Mouse (Mus musculus) ES-CJ7 (cell line): ENCODE measurements around the gene Spata46.

Source experiments
- DNase-seq: peaks from one replicate; pipeline ENCODE4 v3.0.0; 2011; ENCODE audit warnings: low read depth, low spot score

Spata46 gene

DNA sequence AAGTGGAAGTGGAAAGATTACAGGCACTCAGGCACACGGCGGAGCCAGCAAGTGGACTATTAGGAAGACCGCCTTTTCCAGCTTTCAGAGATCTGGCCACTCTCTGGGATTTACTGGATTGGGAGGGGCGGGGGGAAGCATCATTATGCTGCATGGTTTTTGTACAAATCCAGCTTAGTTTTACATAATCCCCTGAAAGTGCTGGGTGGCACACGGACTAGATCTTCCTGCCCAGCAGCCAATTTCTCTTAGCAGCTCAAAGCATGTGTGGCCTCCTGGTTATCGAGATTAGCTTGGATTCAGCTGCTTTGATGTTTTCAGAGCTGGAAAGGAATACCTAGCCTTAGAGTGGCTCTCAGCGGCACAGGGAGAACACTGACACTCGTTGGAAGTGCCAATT is 34.5 kb downstream of the Spata46 start:
- DNase-seq: no peak

DNA sequence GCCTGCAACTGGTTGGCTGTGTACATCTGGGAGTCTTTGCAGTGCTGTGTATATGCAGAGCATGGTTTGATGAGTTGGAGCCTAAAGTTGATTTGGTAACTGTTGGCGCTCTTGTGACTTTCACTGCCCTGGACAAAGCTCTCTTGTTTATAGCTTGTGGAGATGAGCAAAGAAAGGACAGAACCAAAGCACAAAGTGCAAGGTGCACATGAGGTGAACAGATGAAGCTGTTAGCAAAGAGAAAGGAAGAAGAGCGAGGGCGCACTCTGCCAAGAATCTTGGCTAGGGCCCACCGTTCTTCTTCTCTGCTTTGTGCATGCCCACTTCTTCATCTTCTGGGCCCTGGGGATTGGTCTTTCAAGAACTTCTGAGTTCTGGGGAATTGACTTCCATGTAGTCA is 35.3 kb downstream of the Spata46 start:
- no peak for DNase-seq

DNA sequence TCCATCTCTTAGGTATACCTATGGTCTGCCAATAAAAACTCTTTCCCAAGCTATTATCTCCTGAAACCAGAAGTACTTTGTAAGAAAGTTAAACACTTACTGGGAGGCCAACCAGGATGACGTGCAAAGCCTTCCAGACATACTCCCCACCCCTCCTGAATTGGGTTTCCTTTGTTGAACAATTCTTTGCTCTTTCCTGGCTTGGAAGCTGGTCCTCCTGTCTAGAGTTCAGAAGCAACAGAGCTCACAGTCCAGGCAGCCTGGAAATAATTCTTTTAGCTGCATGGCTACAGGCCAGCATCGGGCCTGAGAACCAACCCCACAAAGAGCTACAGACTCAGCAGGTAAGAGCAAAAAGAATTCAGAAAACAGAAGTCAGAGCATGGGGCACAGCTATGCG is 37.7 kb downstream of the Spata46 start:
- no peak for DNase-seq

DNA sequence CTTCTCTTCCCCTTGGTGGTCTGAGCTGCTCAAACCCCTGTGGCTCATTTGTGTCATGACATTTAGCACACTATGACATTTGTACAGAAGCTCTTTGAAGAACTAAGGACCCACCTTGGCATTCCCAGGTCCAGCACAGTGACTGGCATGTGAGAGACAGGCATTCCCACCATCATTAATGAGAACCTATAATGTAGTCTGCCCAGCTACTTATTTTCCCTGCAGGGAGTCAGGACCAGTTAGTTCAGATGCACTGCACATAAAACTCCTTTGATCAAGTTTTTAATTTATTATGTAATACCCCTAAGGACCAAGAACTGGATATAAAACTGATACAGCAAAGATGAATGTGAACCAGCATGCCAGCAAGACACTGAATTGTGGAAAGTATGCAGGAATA is 42.5 kb downstream of the Spata46 start:
- no peak for DNase-seq

DNA sequence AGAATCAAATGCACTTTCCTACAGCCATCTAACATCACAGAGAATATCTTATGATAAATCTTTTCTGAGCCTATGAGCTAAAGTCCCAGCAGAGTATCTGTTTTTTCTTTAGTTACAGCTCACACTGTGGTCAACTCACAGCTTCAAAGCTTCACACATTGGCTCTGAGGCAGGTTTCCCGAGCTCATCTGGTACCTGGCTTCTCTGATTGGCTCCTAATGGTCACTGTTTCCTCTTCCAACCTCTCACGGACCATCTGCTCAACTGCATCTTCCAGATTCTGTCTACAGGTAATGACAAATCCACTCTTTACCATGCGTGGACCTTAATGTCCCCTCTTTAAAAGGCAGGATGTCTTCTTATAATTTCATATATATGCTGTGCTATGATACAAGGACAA is 44.7 kb downstream of the Spata46 start:
- DNase-seq: no peak

DNA sequence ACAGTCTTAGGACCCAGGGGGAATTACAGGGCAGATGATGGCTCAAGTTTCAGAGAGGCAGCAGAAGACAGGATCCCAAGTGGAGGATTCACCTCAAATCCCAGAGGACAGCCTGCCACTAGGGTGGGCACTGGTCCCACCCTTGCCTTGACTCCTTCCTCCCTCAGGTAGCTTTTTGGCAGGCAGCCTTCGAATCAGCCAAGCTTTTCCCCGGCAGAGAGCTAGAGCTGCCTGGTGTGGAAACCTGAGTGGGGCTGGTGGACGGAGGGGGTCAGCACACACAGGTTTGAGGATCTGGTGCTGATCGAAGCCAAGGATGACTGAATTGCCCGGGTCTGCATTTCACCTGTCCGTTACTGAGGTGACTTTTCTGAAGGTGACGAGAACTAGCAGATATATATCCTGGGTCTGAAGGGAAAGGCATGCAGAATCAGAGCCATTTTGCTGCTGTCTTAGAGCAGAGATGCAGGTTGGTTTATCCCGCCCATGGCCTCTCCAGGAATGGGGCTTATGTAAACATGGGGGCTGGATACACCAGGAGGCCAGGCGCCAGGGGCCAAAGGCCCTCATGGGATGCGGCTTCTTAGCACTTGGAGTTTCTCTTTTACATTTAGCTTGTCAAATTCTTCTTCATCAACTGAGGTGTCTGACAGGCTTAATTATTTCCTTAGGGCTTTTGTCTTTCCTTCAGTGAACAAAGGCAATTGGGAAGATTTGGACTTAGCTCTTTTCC is 51.7 kb downstream of the Spata46 start:
- DNase-seq: no peak
